Mouse (Mus musculus) CH12F3 (cell line): ENCODE measurements around the gene Gm2115.

ENCODE experiments used
- in situ Hi-C: fragments of 300-500 bp; cut with MboI; formaldehyde crosslinking; loops from 2 replicates; pipeline ENCODE4 v1.14.3; 2020; ENCODE audit warnings: low sequenced_read_pairs

Gene Gm2115

DNA sequence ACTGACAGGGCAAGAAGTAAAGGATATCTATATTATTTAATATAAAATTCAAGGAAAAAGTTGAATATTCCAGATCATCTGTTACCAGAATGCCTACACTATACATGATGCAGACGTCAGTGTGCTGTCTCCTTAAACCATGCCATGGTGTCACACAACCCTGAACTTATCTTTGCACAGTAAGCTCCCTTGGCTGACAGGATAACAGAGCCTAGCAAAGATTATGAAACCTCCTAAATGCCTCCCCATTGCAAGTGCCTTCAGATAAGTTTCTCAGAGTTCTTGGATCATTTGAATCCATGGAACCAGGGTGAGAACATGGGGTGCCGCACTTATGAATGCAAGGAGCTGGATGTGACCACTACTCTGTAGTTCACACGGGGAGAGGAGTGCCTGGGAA is 103.1 kb downstream of the Gm2115 start:
- in situ Hi-C loops: no loop called here
